Mouse (Mus musculus) kidney, postnatal 0 days (tissue): ENCODE measurements around the gene Gm7030. TPM values are rescaled to one million over a fixed set of nuclear protein-coding genes. Genes with fewer than 3 reads are reported as not detected.
A peak's percentile ranks its signal among the peaks of the same experiment; 100 is the strongest.
"Not testable (repeated sequence)": the region's sequence is repeated elsewhere in the genome, so short reads cannot be mapped to it uniquely, and the experiment has no call there.

Experiments
- ATAC-seq: fragments of 200-750 bp; cut with Nextera tagmentation; replicated peaks from 2 replicates; pipeline ENCODE4 v1.8.0; 2017; ENCODE audit warnings: low read depth, moderate number of reproducible peaks, moderate TSS enrichment, moderate library complexity; ENCODE audit not compliant: low FRiP score
- DNase-seq: peaks from one replicate; pipeline ENCODE4 v3.0.0-alpha.2; 2016; ENCODE audit warnings: low spot score
- H3K27ac ChIP-seq: fragments of 300-500 bp; sonication (generic); 2 replicates; pipeline ENCODE4 v1.5.1; 2014; ENCODE audit warnings: mild to moderate bottlenecking
- H3K27me3 ChIP-seq: fragments of 300-500 bp; sonication (generic); 2 replicates; pipeline ENCODE4 v1.6.1; 2014; ENCODE audit warnings: low read length, mixed read lengths; ENCODE audit not compliant: insufficient read depth
- H3K36me3 ChIP-seq: fragments of 300-500 bp; sonication (generic); 2 replicates; pipeline ENCODE4 v1.6.1; 2014; ENCODE audit warnings: low read length, mixed read lengths; ENCODE audit not compliant: insufficient read depth
- H3K4me1 ChIP-seq: fragments of 300-500 bp; sonication (generic); replicated peaks from 2 replicates; pipeline ENCODE4 v1.6.1; 2014; ENCODE audit warnings: antibody characterized with exemption, low read length, mixed read lengths; ENCODE audit not compliant: insufficient read depth
- H3K4me2 ChIP-seq: fragments of 300-500 bp; sonication (generic); 2 replicates; pipeline ENCODE4 v1.6.1; 2014; ENCODE audit warnings: mild to moderate bottlenecking, low read length, moderate library complexity, mixed read lengths
- H3K4me3 ChIP-seq: fragments of 300-500 bp; sonication (generic); replicated peaks from 2 replicates; pipeline ENCODE4 v1.5.1; 2014; ENCODE audit warnings: low read depth, low read length
- H3K9ac ChIP-seq: fragments of 300-500 bp; sonication (generic); 2 replicates; pipeline ENCODE4 v1.6.1; 2014; ENCODE audit warnings: low read depth, low read length
- H3K9me3 ChIP-seq: fragments of 300-500 bp; sonication (generic); replicated peaks from 2 replicates; pipeline ENCODE4 v1.6.1; 2016; ENCODE audit warnings: low read length, inconsistent platforms, mixed read lengths
- CTCF ChIP-seq: IDR thresholded peaks from 2 replicates; pipeline ENCODE4 v1.5.1; 2016; ENCODE audit warnings: antibody characterized with exemption, low read depth, mild to moderate bottlenecking, moderate library complexity
- WGBS: fragments of 180-500 bp; shearing (Covaris S2); extraction: QIAGEN DNeasy Blood & Tissue Kit; methylation state at CpG from one replicate; pipeline ENCODE4 v1.1.7; 2014; 5-methylcytosine and 5-hydroxymethylcytosine counted together
- polyA plus RNA-seq: library from polyadenylated mRNA; unstranded; fragments of >200 nt; fragmentation: Nextera tagmentation; extraction: Ambion mirVana; gene quantifications from 2 replicates; pipeline ENCODE4 v1.2.1, GENCODE M21; 2015

Gm7030 gene
- polyA plus RNA-seq, 1 experiment from 2014 or later, result not detected

- 18% methylated on average over 3 of the region's 3 CpGs for WGBS
- no peaks in the 10 kb centered on the region for H3K4me1 ChIP-seq
- H3K36me3 ChIP-seq, result no peaks in the 10 kb centered on the region
- H3K4me2 ChIP-seq, result no peak overlapping the region
- no peak for ATAC-seq
- TF ChIP-seq CTCF, result no peak
- H3K27ac ChIP-seq, result no peak overlapping the region
- H3K27me3 ChIP-seq, result no peaks in the 10 kb centered on the region
- no peak overlapping the region for H3K4me3 ChIP-seq
- H3K9ac ChIP-seq, result no peak overlapping the region
- no peak for DNase-seq
- no peaks in the 10 kb centered on the region for H3K9me3 ChIP-seq
These were observed 35.3 kb downstream of the Gm7030 start for GRCm38 (mm10) chr17:36093936-36094335.

- H3K4me1 ChIP-seq, H3K4me3 ChIP-seq, H3K9me3 ChIP-seq, ATAC-seq, H3K36me3 ChIP-seq, H3K27me3 ChIP-seq, DNase-seq, H3K27ac ChIP-seq, H3K9ac ChIP-seq, H3K4me2 ChIP-seq: not testable (repeated sequence)
These were observed 36.7 kb downstream of the Gm7030 start for GRCm38 (mm10) chr17:36092520-36092919.

GRCm38 (mm10) chr17:36091933-36092332 lies 37.3 kb downstream of the Gm7030 start:
- not testable (repeated sequence) for H3K27me3 ChIP-seq, DNase-seq, H3K36me3 ChIP-seq, H3K9ac ChIP-seq, H3K27ac ChIP-seq, ATAC-seq, H3K4me3 ChIP-seq, H3K9me3 ChIP-seq, H3K4me1 ChIP-seq, H3K4me2 ChIP-seq
- no CpG with 5 or more reads among the region's 2 CpGs for WGBS

- H3K36me3 ChIP-seq, H3K27me3 ChIP-seq, H3K9ac ChIP-seq, ATAC-seq, H3K4me1 ChIP-seq, DNase-seq, H3K9me3 ChIP-seq, H3K27ac ChIP-seq, H3K4me3 ChIP-seq, H3K4me2 ChIP-seq: not testable (repeated sequence)
- 60% methylated on average over 1 of the region's 1 CpGs for WGBS
These were observed 43.2 kb downstream of the Gm7030 start for GRCm38 (mm10) chr17:36085976-36086375.

- Histone ChIP-seq H3K27me3 (peaks cover 8% of the 10 kb centered on the region), H3K9ac (peak overlapping the region; percentile 42; the same call in 1 of the 2 replicates), H3K27ac (no peak overlapping the region), H3K4me1 (0 out of 2 replicates have a peak, but pooled peaks cover 5% of the 10 kb centered on the region), H3K4me3 (peak overlapping the region; percentile 46), H3K36me3 (no peaks in the 10 kb centered on the region), H3K4me2 (peak overlapping the region; percentile 78), H3K9me3 (no peaks in the 10 kb centered on the region)
- under 1% methylated on average over 29 of the region's 42 CpGs for WGBS
- TF ChIP-seq CTCF, result no peak
- DNase-seq (no peak), ATAC-seq (peak; percentile 45; the same call in 1 of the 2 replicates)
These were observed 45.3 kb downstream of the Gm7030 start for GRCm38 (mm10) chr17:36083870-36084451.

GRCm38 (mm10) chr17:36083266-36083869 lies 45.9 kb downstream of the Gm7030 start:
- H3K4me2 ChIP-seq, result peak overlapping the region; percentile 78
- peak overlapping the region; percentile 42; the same call in 1 of the 2 replicates for H3K9ac ChIP-seq
- H3K9me3 ChIP-seq, result no peaks in the 10 kb centered on the region
- H3K4me3 ChIP-seq, result peak overlapping the region; percentile 46
- no peak overlapping the region for H3K27ac ChIP-seq
- no peaks in the 10 kb centered on the region for H3K36me3 ChIP-seq
- peak; percentile 83 for ATAC-seq
- H3K4me1 ChIP-seq, result 0 out of 2 replicates have a peak, but pooled peaks cover 5% of the 10 kb centered on the region
- peaks cover 8% of the 10 kb centered on the region for H3K27me3 ChIP-seq
- under 1% methylated on average over 46 of the region's 46 CpGs for WGBS
- peak; percentile 62 for DNase-seq
- TF ChIP-seq CTCF, result no peak

- H3K27me3 ChIP-seq, H3K9ac ChIP-seq, H3K36me3 ChIP-seq, DNase-seq, H3K27ac ChIP-seq, H3K9me3 ChIP-seq, H3K4me1 ChIP-seq, ATAC-seq: not testable (repeated sequence)
- peak overlapping the region; percentile 78 for H3K4me2 ChIP-seq
- H3K4me3 ChIP-seq, result peak overlapping the region; percentile 46; the same call in 1 of the 2 replicates
- 67% methylated on average over 3 of the region's 6 CpGs for WGBS
These were observed 46.5 kb downstream of the Gm7030 start for GRCm38 (mm10) chr17:36082519-36083232.

GRCm38 (mm10) chr17:36081901-36082300 lies 47.3 kb downstream of the Gm7030 start:
- not testable (repeated sequence) for ATAC-seq, H3K27me3 ChIP-seq, DNase-seq

More at GRCm38 (mm10) chr17:36081901-36082300, 47.3 kb downstream of the Gm7030 start:
- not testable (repeated sequence) for H3K36me3 ChIP-seq, H3K9ac ChIP-seq, H3K4me2 ChIP-seq, H3K4me3 ChIP-seq, H3K4me1 ChIP-seq, H3K27ac ChIP-seq, H3K9me3 ChIP-seq
